Mouse (Mus musculus) olfactory bulb, adult 2 months (tissue): ENCODE measurements around the gene Mtx1.

ENCODE experiments used
- CTCF ChIP-seq: fragments of 200-500 bp; IDR thresholded peaks from 2 replicates; pipeline ENCODE4 v1.5.1; 2012; ENCODE audit warnings: low read depth, mild to moderate bottlenecking, low read length, moderate library complexity; ENCODE audit not compliant: insufficient read depth
- POLR2A ChIP-seq: fragments of 200-500 bp; IDR thresholded peaks from 2 replicates; pipeline ENCODE4 v1.6.1; 2012; ENCODE audit warnings: mild to moderate bottlenecking, low read depth, low read length, moderate library complexity; ENCODE audit not compliant: insufficient read depth

GRCm38 (mm10) chr3:89226900-89227299 lies at the start of gene Mtx1:
- TF ChIP-seq CTCF = no peak
- no peak for TF ChIP-seq POLR2A
